In genomic region chrX:10095797-10096196, GRCm38 (mm10) we compare ENCODE assay signal across 23 mouse cellular contexts. TPM values are rescaled to one million over a fixed set of nuclear protein-coding genes. Genes with fewer than 3 reads are reported as not detected.
DNase-seq lines count a peak whose midpoint lies in the region; ATAC-seq and TF ChIP-seq lines count a peak whose summit lies in the region.
"Had no signal": no experiment of that assay in that cellular context is flagged by ENCODE, and none has a peak within 500 bp of the region (broad histone marks: within the 10 kb centered on the region; RNA-seq: fewer than 3 reads in every experiment).

No protein-coding gene starts in this region.

- peak; percentile 77 for ATAC-seq in forebrain, embryonic 16.5 days
- ATAC-seq in midbrain, postnatal 0 days (ENCODE audit: low FRiP score), result no peak
- no peak for ATAC-seq in midbrain, embryonic 14.5 days (ENCODE audit: low FRiP score, low TSS enrichment)
- ATAC-seq: inflammation-experienced regulatory T-cells, adult 6 months; liver, embryonic 12.5 days; liver, postnatal 0 days; Patski had no signal

- H3K4me2 ChIP-seq in forebrain, embryonic 16.5 days (ENCODE audit: low read length), result no peak overlapping the region
- H3K4me2 ChIP-seq in midbrain, postnatal 0 days (ENCODE audit: low read depth, low read length, poor library complexity, severe bottlenecking), result no peak overlapping the region
- no peak overlapping the region for H3K4me2 ChIP-seq in midbrain, embryonic 14.5 days (ENCODE audit: low read length)
- H3K4me2 ChIP-seq: liver, embryonic 12.5 days; midbrain, embryonic 12.5 days had no signal

- TF ChIP-seq CTCF in midbrain, postnatal 0 days (IDR thresholded peaks at IDR 0.05), result no peak

- no peak overlapping the region for H3K9ac ChIP-seq in forebrain, embryonic 16.5 days (replicated peaks; ENCODE audit: low read depth, low read length)
- no peak overlapping the region for H3K9ac ChIP-seq in midbrain, postnatal 0 days (replicated peaks; ENCODE audit: low read length, poor library complexity, severe bottlenecking)
- H3K9ac ChIP-seq in midbrain, embryonic 14.5 days (replicated peaks; ENCODE audit: low read length), result no peak overlapping the region
- H3K9ac ChIP-seq: liver, embryonic 12.5 days; liver, postnatal 0 days; midbrain, embryonic 12.5 days had no signal

- H3K36me3 ChIP-seq in forebrain, embryonic 16.5 days (ENCODE audit: control insufficient read depth, insufficient read depth), result no peaks in the 10 kb centered on the region
- H3K36me3 ChIP-seq in forebrain, embryonic 10.5 days (replicated peaks), result no peaks in the 10 kb centered on the region
- no peaks in the 10 kb centered on the region for H3K36me3 ChIP-seq in midbrain, postnatal 0 days (ENCODE audit: insufficient read depth, low read length)
- H3K36me3 ChIP-seq in midbrain, embryonic 14.5 days (ENCODE audit: control insufficient read depth, insufficient read depth, low read length), result no peaks in the 10 kb centered on the region
- H3K36me3 ChIP-seq: liver, embryonic 12.5 days; midbrain, embryonic 12.5 days had no signal

- DNase-seq in cerebellum, adult 8-10 months, result peak; percentile 16
- no peak for DNase-seq in cerebellum, postnatal 4 days (ENCODE audit: low spot score in 2 of 2)
- DNase-seq in forebrain, embryonic 10.5 days (ENCODE audit: extremely low spot score, low spot score), result no peak
- peak; percentile 33 for DNase-seq in midbrain, postnatal 0 days (ENCODE audit: low spot score)
- DNase-seq in midbrain, embryonic 14.5 days, result no peak
- DNase-seq in adrenal gland, adult (ENCODE audit: inconsistent age in 2 of 2, low spot score in 1 of 2), result no peak
- DNase-seq: adrenal gland, postnatal 14 days; gastrocnemius, postnatal 14 days; kidney, adult 11 months; kidney, postnatal 14 days; liver, postnatal 0 days; lung, postnatal 4 days; thymus, postnatal 4 days had no signal

- H3K27me3 ChIP-seq in forebrain, embryonic 16.5 days (replicated peaks; ENCODE audit: control insufficient read depth, insufficient read depth, low read length), result no peaks in the 10 kb centered on the region
- H3K27me3 ChIP-seq in forebrain, embryonic 10.5 days (ENCODE audit: poor library complexity, severe bottlenecking), result no peaks in the 10 kb centered on the region
- no peaks in the 10 kb centered on the region for H3K27me3 ChIP-seq in midbrain, postnatal 0 days (ENCODE audit: insufficient read depth, low read length)
- no peaks in the 10 kb centered on the region for H3K27me3 ChIP-seq in midbrain, embryonic 14.5 days (ENCODE audit: control insufficient read depth, insufficient read depth, low read length)
- H3K27me3 ChIP-seq: liver, embryonic 12.5 days; midbrain, embryonic 12.5 days had no signal

- no peak overlapping the region for H3K27ac ChIP-seq in forebrain, embryonic 16.5 days (ENCODE audit: low read length)
- no peak overlapping the region for H3K27ac ChIP-seq in forebrain, embryonic 10.5 days
- H3K27ac ChIP-seq in midbrain, postnatal 0 days (ENCODE audit: low read depth, low read length), result no peak overlapping the region
- no peak overlapping the region for H3K27ac ChIP-seq in midbrain, embryonic 14.5 days (replicated peaks; ENCODE audit: low read depth, low read length)
- H3K27ac ChIP-seq: liver, embryonic 12.5 days; midbrain, embryonic 12.5 days had no signal

- no peaks in the 10 kb centered on the region for H3K4me1 ChIP-seq in forebrain, embryonic 16.5 days (replicated peaks; ENCODE audit: control insufficient read depth, insufficient read depth, low read length)
- H3K4me1 ChIP-seq in forebrain, embryonic 10.5 days, result peaks cover 4% of the 10 kb centered on the region
- no peaks in the 10 kb centered on the region for H3K4me1 ChIP-seq in midbrain, postnatal 0 days (ENCODE audit: insufficient read depth, low read length)
- H3K4me1 ChIP-seq in midbrain, embryonic 14.5 days (ENCODE audit: control insufficient read depth, insufficient read depth, low read length), result no peaks in the 10 kb centered on the region
- H3K4me1 ChIP-seq: liver, embryonic 12.5 days; megakaryocyte, embryonic 14.5 days; midbrain, embryonic 12.5 days had no signal

- WGBS in forebrain, embryonic 16.5 days, result 53% methylated on average over 3 of the region's 3 CpGs
- WGBS in forebrain, embryonic 10.5 days, result 82% methylated on average over 3 of the region's 3 CpGs
- WGBS in midbrain, postnatal 0 days, result 67% methylated on average over 3 of the region's 3 CpGs
- WGBS in midbrain, embryonic 14.5 days, result 72% methylated on average over 3 of the region's 3 CpGs

- no peak overlapping the region for H3K4me3 ChIP-seq in forebrain, embryonic 16.5 days (replicated peaks; ENCODE audit: low read length)
- H3K4me3 ChIP-seq in forebrain, embryonic 10.5 days, result no peak overlapping the region
- no peak overlapping the region for H3K4me3 ChIP-seq in midbrain, postnatal 0 days (ENCODE audit: low read depth, low read length)
- H3K4me3 ChIP-seq in midbrain, embryonic 14.5 days (replicated peaks; ENCODE audit: low read depth, low read length), result no peak overlapping the region
- H3K4me3 ChIP-seq: erythroblast, embryonic 14.5 days; liver, embryonic 12.5 days; megakaryocyte, embryonic 14.5 days; midbrain, embryonic 12.5 days had no signal

- no peaks in the 10 kb centered on the region for H3K9me3 ChIP-seq in forebrain, embryonic 16.5 days (ENCODE audit: control insufficient read depth, low read length)
- H3K9me3 ChIP-seq in forebrain, embryonic 10.5 days, result no peaks in the 10 kb centered on the region
- no peaks in the 10 kb centered on the region for H3K9me3 ChIP-seq in midbrain, postnatal 0 days (ENCODE audit: low read length)
- H3K9me3 ChIP-seq in midbrain, embryonic 14.5 days (ENCODE audit: control insufficient read depth, low read length), result no peaks in the 10 kb centered on the region
- H3K9me3 ChIP-seq: liver, embryonic 12.5 days; megakaryocyte, embryonic 14.5 days; midbrain, embryonic 12.5 days had no signal

RNA-seq across cellular contexts. Expression of gene Srpx, which starts 21.7 kb away (rescaled TPM):
- 3.4 and 5.3 TPM in 2 replicates for polyA plus RNA-seq in forebrain, embryonic 16.5 days (2015; fragmentation: Nextera tagmentation; extraction: Ambion mirVana)
- polyA plus RNA-seq in forebrain, embryonic 10.5 days (2016; fragmentation: Nextera tagmentation; extraction: Ambion mirVana), result 2.5 and 3.1 TPM in 2 replicates
- 1.5 and 2.9 TPM in 2 replicates for total RNA-seq in midbrain, postnatal 0 days (2014; rRNA removed)
- polyA plus RNA-seq in midbrain, postnatal 0 days (2015; fragmentation: Nextera tagmentation; extraction: Ambion mirVana), result 1.6 TPM in 2 replicates
- 0.76 and 3.1 TPM in 2 replicates for polyA plus RNA-seq in midbrain, embryonic 14.5 days (2014; fragmentation: Nextera tagmentation; extraction: Ambion mirVana)
- total RNA-seq: granulocyte monocyte progenitor cell, adult 5-6 weeks; MEL; monocyte, adult 5-6 weeks had no signal
- polyA plus RNA-seq: erythroblast, embryonic 14.5 days; inflammation-experienced regulatory T-cells, adult 6 months; Patski had no signal

Comparison
In these comparisons a context has a peak if more than half of its experiments do, and no peak if none do; other contexts are left out.
1. DNase-seq: peak in cerebellum, adult 8-10 months (single experiment) and midbrain, postnatal 0 days (single experiment); none in cerebellum, postnatal 4 days (0 of 2), forebrain, embryonic 10.5 days (single experiment), midbrain, embryonic 14.5 days (single experiment) and adrenal gland, adult (0 of 2).